Mouse (Mus musculus): ENCODE results near the gene Gps1.

- TF ChIP-seq POLR2A (IDR thresholded peaks at IDR 0.05; ENCODE audit: insufficient read depth, low read depth, low read length) (peak; percentile 95), CTCF (IDR thresholded peaks at IDR 0.05; ENCODE audit: insufficient read depth, low read depth, low read length) (0 out of 2 replicates have a peak, but pooled peaks have one; percentile 4)
Observed at GRCm38 (mm10) chr11:120795756-120796613, 11.9 kb downstream of the Gps1 start, which contains the start of gene Dus1l.
